Mouse (Mus musculus) limb, embryonic 11.5 days (tissue): ENCODE measurements around the gene Tmppe. TPM values are rescaled to one million over a fixed set of nuclear protein-coding genes. Genes with fewer than 3 reads are reported as not detected.

Experiments used
- ATAC-seq: fragments of 200-750 bp; cut with Nextera tagmentation; 2 replicates; pipeline ENCODE4 v1.8.0; 2017; ENCODE audit warnings: low read depth; ENCODE audit not compliant: insufficient number of reproducible peaks, low FRiP score, low TSS enrichment
- DNase-seq: peaks from one replicate; pipeline ENCODE4 v3.0.0-alpha.2; 2015; ENCODE audit warnings: low spot score
- H3K27ac ChIP-seq: fragments of 300-500 bp; sonication (generic); replicated peaks from 2 replicates; pipeline ENCODE4 v1.5.1; 2014; ENCODE audit warnings: low read depth, mild to moderate bottlenecking, low read length
- H3K27me3 ChIP-seq: fragments of 300-500 bp; sonication (generic); 2 replicates; pipeline ENCODE4 v1.6.1; 2014; ENCODE audit warnings: mild to moderate bottlenecking, low read length, mixed read lengths; ENCODE audit not compliant: control insufficient read depth, insufficient read depth
- H3K36me3 ChIP-seq: fragments of 300-500 bp; sonication (generic); 2 replicates; pipeline ENCODE4 v1.6.1; 2014; ENCODE audit warnings: mild to moderate bottlenecking, low read length, moderate library complexity, mixed read lengths; ENCODE audit not compliant: control insufficient read depth, insufficient read depth
- H3K4me1 ChIP-seq: fragments of 300-500 bp; sonication (generic); 2 replicates; pipeline ENCODE4 v1.6.1; 2014; ENCODE audit warnings: low read length, mixed read lengths; ENCODE audit not compliant: control insufficient read depth, insufficient read depth
- H3K4me2 ChIP-seq: fragments of 300-500 bp; sonication (generic); 2 replicates; pipeline ENCODE4 v1.6.1; 2014; ENCODE audit warnings: low read depth, mild to moderate bottlenecking, moderate library complexity; ENCODE audit not compliant: severe bottlenecking
- H3K4me3 ChIP-seq: fragments of 300-500 bp; sonication (generic); 2 replicates; pipeline ENCODE4 v1.5.1; 2014; ENCODE audit warnings: low read depth, low read length
- H3K9ac ChIP-seq: fragments of 300-500 bp; sonication (generic); 2 replicates; pipeline ENCODE4 v1.6.1; 2014; ENCODE audit warnings: mild to moderate bottlenecking, low read length
- H3K9me3 ChIP-seq: fragments of 300-500 bp; sonication (generic); 2 replicates; pipeline ENCODE4 v1.6.1; 2016; ENCODE audit warnings: low read length; ENCODE audit not compliant: control insufficient read depth
- WGBS: fragments of 180-500 bp; shearing (Covaris S2); extraction: QIAGEN DNeasy Blood & Tissue Kit; methylation state at CpG from one replicate; pipeline ENCODE4 v1.1.7; 2014; 5-methylcytosine and 5-hydroxymethylcytosine counted together
- polyA plus RNA-seq: library from polyadenylated mRNA; unstranded; fragments of >200 nt; fragmentation: Nextera tagmentation; extraction: Ambion mirVana; gene quantifications from 2 replicates; pipeline ENCODE4 v1.2.1, GENCODE M21; 2014

The Tmppe gene
- polyA plus RNA-seq, 1 experiment from 2014 or later = 3.6 TPM

DNA sequence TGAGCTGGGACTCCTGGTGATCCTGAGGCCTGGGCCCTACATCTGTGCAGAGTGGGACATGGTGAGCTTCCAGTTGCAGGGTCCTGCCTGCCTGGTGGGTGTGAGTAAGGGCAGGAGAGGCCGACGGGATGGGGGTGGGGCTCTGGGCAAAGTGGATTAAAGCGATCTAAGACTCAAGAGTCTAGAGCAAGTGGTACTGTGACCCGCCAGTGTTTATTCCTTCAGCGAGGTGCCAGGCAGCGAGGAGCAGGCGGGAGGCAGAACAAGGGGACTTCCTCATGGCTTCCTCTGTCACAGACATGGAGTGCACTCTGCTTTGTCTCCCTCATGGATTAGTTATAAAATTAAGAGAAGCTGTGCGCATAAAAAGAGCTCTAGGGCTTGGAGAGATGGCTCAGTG is 19.5 kb downstream of the Tmppe start:
- WGBS = 82% methylated on average over 8 of the region's 8 CpGs
- H3K27me3 ChIP-seq = no peaks in the 10 kb centered on the region
- no peak overlapping the region for H3K9ac ChIP-seq
- peaks cover under 1% of the 10 kb centered on the region; the same call in 1 of the 2 replicates for H3K36me3 ChIP-seq
- no peak overlapping the region for H3K27ac ChIP-seq
- H3K9me3 ChIP-seq = no peaks in the 10 kb centered on the region; the same call in 1 of the 2 replicates
- no peak overlapping the region for H3K4me2 ChIP-seq
- no peak overlapping the region for H3K4me3 ChIP-seq
- DNase-seq (no peak), ATAC-seq (no peak)
- H3K4me1 ChIP-seq = no peaks in the 10 kb centered on the region

DNA sequence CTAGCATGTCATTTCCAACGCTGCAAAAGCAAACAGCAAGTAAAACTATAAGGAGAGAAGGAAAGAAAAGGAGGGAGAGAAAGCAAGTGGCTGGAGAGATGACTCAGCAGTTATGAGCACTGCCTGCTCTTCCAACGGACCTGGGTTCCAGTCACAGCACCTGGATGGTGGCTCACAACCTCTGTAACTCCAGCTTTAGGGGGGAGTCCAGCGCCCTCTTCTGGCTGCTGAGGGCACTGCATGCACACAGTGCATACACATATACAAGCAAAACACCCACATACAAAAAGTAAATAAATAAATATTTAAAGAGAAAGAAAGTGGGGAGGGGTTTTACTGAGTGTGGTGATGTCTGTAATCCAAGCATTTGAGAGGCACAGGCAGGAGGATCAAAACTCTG is 20.1 kb downstream of the Tmppe start:
- H3K36me3 ChIP-seq = peaks cover 4% of the 10 kb centered on the region; the same call in 1 of the 2 replicates
- no peak overlapping the region for H3K4me3 ChIP-seq
- no peaks in the 10 kb centered on the region for H3K4me1 ChIP-seq
- no peaks in the 10 kb centered on the region for H3K27me3 ChIP-seq
- H3K9me3 ChIP-seq = no peaks in the 10 kb centered on the region; the same call in 1 of the 2 replicates
- no peak overlapping the region for H3K9ac ChIP-seq
- 64% methylated on average over 3 of the region's 3 CpGs for whole genome bisulfite sequencing
- H3K4me2 ChIP-seq = no peak overlapping the region
- DNase-seq = no peak
- ATAC-seq = no peak
- H3K27ac ChIP-seq = no peak overlapping the region

- no peak overlapping the region for H3K4me3 ChIP-seq
- no peak overlapping the region for H3K9ac ChIP-seq
- no peak overlapping the region for H3K27ac ChIP-seq
- H3K4me1 ChIP-seq = no peaks in the 10 kb centered on the region
- DNase-seq (no peak), ATAC-seq (no peak)
- no peak overlapping the region for H3K4me2 ChIP-seq
- no peaks in the 10 kb centered on the region for H3K27me3 ChIP-seq
- no peaks in the 10 kb centered on the region; the same call in 1 of the 2 replicates for H3K9me3 ChIP-seq
- 93% methylated on average over 7 of the region's 7 CpGs for WGBS
- peaks cover 4% of the 10 kb centered on the region; the same call in 1 of the 2 replicates for H3K36me3 ChIP-seq
Observed at GRCm38 (mm10) chr9:114421797-114422196, 20.9 kb downstream of the Tmppe start.

- H3K9ac ChIP-seq = no peak overlapping the region
- H3K9me3 ChIP-seq = no peaks in the 10 kb centered on the region; the same call in 1 of the 2 replicates
- H3K27me3 ChIP-seq = no peaks in the 10 kb centered on the region
- no peak overlapping the region for H3K27ac ChIP-seq
- no peak for DNase-seq
- no peaks in the 10 kb centered on the region for H3K4me1 ChIP-seq
- no peak overlapping the region for H3K4me2 ChIP-seq
- H3K36me3 ChIP-seq = peaks cover 4% of the 10 kb centered on the region; the same call in 1 of the 2 replicates
- WGBS = 92% methylated on average over 5 of the region's 5 CpGs
- ATAC-seq = no peak
- H3K4me3 ChIP-seq = no peak overlapping the region
Observed at GRCm38 (mm10) chr9:114425576-114425975, 24.7 kb downstream of the Tmppe start.

DNA sequence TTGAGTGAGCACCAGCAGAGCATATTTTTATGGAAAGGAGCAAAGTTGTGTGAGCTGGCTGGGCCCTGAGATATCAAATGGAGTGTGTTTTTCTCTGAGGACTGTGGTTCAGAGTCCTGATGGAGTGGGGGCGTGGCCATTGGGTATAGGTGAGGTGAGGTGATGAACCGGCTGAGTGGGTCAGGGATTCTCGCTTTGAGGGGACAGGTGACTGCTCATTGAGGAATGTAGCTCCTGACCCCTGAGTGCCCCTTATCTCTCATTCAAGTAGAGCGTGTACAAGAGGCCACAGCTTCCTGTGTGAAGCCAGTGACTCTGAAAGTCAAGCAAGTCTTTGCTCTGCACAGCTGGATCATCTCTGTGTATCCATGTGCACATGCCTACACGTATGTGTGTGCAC is 25.3 kb downstream of the Tmppe start:
- H3K27me3 ChIP-seq = no peaks in the 10 kb centered on the region
- 92% methylated on average over 5 of the region's 5 CpGs for WGBS
- H3K4me2 ChIP-seq = no peak overlapping the region
- no peak overlapping the region for H3K4me3 ChIP-seq
- no peak overlapping the region for H3K27ac ChIP-seq
- ATAC-seq (no peak), DNase-seq (no peak)
- H3K36me3 ChIP-seq = peaks cover 4% of the 10 kb centered on the region; the same call in 1 of the 2 replicates
- H3K9me3 ChIP-seq = no peaks in the 10 kb centered on the region; the same call in 1 of the 2 replicates
- no peaks in the 10 kb centered on the region for H3K4me1 ChIP-seq
- H3K9ac ChIP-seq = no peak overlapping the region

- Histone ChIP-seq H3K4me1 (no peaks in the 10 kb centered on the region), H3K27me3 (no peaks in the 10 kb centered on the region), H3K27ac (no peak overlapping the region), H3K9ac (no peak overlapping the region), H3K4me3 (no peak overlapping the region), H3K4me2 (no peak overlapping the region), H3K36me3 (peaks cover 4% of the 10 kb centered on the region; the same call in 1 of the 2 replicates), H3K9me3 (no peaks in the 10 kb centered on the region; the same call in 1 of the 2 replicates)
- DNase-seq (no peak), ATAC-seq (no peak)
- WGBS = 92% methylated on average over 8 of the region's 8 CpGs
Observed at GRCm38 (mm10) chr9:114427425-114427824, 26.5 kb downstream of the Tmppe start.

- H3K9me3 ChIP-seq = no peaks in the 10 kb centered on the region; the same call in 1 of the 2 replicates
- no peak overlapping the region for H3K27ac ChIP-seq
- 93% methylated on average over 12 of the region's 12 CpGs for WGBS
- DNase-seq (no peak), ATAC-seq (no peak)
- H3K36me3 ChIP-seq = peaks cover 4% of the 10 kb centered on the region; the same call in 1 of the 2 replicates
- H3K4me2 ChIP-seq = no peak overlapping the region
- H3K27me3 ChIP-seq = no peaks in the 10 kb centered on the region
- H3K4me1 ChIP-seq = no peaks in the 10 kb centered on the region
- no peak overlapping the region for H3K4me3 ChIP-seq
- H3K9ac ChIP-seq = no peak overlapping the region
Observed at GRCm38 (mm10) chr9:114428103-114428834, 27.4 kb downstream of the Tmppe start.

DNA sequence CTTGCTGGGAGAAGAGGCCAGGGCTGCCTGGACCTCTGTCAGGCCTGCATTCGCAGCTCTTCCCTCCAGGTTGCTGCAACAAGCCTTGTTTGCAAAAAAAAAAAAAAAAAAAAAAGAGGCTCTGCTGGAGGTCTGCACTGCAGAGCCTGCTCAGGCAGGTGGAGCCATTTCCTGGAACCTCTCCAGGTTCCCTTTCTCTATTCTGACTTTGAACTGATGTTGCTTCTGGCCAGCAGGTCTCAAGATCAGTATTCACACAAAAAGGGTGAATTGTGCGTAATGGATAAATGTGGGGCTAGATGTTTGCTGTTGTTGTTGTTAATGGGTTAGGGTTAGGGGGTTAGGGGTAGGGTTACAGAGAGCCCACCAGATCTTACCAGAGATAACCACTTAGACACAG is 34.8 kb downstream of the Tmppe start:
- Histone ChIP-seq H3K27me3 (no peaks in the 10 kb centered on the region), H3K4me2 (no peak overlapping the region), H3K9ac (no peak overlapping the region), H3K27ac (no peak overlapping the region), H3K4me1 (no peaks in the 10 kb centered on the region), H3K9me3 (no peaks in the 10 kb centered on the region), H3K36me3 (0 out of 2 replicates have a peak, but pooled peaks cover 2% of the 10 kb centered on the region), H3K4me3 (no peak overlapping the region)
- no peak for ATAC-seq
- DNase-seq = no peak
- 79% methylated on average over 2 of the region's 2 CpGs for WGBS
